Mouse (Mus musculus) 416B (cell line): ENCODE results near the gene Vmn2r96.
A peak's percentile ranks its signal among the peaks of the same experiment; 100 is the strongest.
"Not testable (repeated sequence)": the region's sequence is repeated elsewhere in the genome, so short reads cannot be mapped to it uniquely, and the experiment has no call there.

Source experiments
- DNase-seq: peaks from one replicate; pipeline ENCODE4 v3.0.0; 2011; ENCODE audit warnings: low read depth

The Vmn2r96 gene

GRCm38 (mm10) chr17:18572851-18573250 lies at the start of gene Vmn2r96:
Gene Vmn2r96, plus strand, starts transcription at chr17:18573151.
- not testable (repeated sequence) for DNase-seq

- DNase-seq: no peak
Measured at GRCm38 (mm10) chr17:18523371-18523770, 49.6 kb upstream of the Vmn2r96 start.

GRCm38 (mm10) chr17:18523991-18524390 lies 49.0 kb upstream of the Vmn2r96 start:
- DNase-seq: no peak

GRCm38 (mm10) chr17:18558212-18559158 lies 14.5 kb upstream of the Vmn2r96 start:
- peak; percentile 92 for DNase-seq

GRCm38 (mm10) chr17:18566186-18566585 lies 6.8 kb upstream of the Vmn2r96 start:
- peak; percentile 52 for DNase-seq

GRCm38 (mm10) chr17:18615151-18615550 lies 42.2 kb downstream of the Vmn2r96 start:
- DNase-seq: peak; percentile 65

GRCm38 (mm10) chr17:18626532-18626931 lies 53.6 kb downstream of the Vmn2r96 start:
- peak; percentile 4 for DNase-seq
